Mouse (Mus musculus): Measurements from ENCODE around the gene Exosc1. TPM values are rescaled to one million over a fixed set of nuclear protein-coding genes. Genes with fewer than 3 reads are reported as not detected.

Gene Exosc1
- polyA plus RNA-seq, 1 experiment = 46.5 TPM

DNA sequence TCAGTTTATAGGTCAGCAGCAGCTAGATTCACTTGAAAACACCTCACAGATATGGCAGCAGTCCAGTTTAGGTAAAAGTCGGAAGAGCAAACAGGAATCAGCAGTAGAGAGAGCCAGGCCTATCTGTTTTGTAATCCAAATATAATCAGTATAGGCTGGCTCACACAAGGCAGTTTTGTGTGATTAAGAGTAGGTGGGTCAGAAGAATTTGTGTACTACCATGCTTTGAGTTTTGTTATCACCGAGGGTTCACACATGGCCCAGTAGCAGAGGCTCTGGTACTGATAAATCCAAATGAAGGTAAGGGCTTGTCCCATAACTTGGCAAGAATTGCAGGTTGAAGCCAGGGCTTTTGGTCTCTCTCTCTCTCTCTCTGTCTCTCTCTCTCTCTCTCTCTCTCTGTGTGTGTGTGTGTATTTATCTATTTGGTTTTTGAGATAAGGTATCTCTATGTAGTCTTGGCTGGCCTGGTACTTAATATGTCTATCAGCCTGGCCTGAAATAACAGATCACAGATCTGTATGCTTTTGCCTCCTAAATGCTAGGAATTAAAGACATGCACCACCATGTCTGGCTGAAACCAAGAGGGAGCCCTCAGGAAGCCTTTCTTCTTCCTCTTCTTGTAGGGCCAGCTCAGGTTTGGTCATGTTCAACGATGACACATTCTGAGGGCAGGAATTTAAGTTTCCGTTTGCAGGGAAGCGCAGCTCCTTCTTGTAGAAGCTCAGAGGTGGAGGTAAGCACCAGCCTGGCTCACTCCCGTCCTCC lies 26.7 kb downstream of the Exosc1 start:
- TF ChIP-seq MYOG (IDR thresholded peaks at IDR 0.05; ENCODE audit: control insufficient read depth, extremely low read depth, insufficient read length) (no peak), CTCF (IDR thresholded peaks at IDR 0.05; ENCODE audit: control insufficient read depth, insufficient read depth, insufficient read length) (no peak), MAX (IDR thresholded peaks at IDR 0.05) (no peak), CEBPB (IDR thresholded peaks at IDR 0.05; ENCODE audit: low read depth) (no peak), MYOD1 (IDR thresholded peaks at IDR 0.05; ENCODE audit: control insufficient read depth, insufficient read length, low read depth) (no peak), USF1 (IDR thresholded peaks at IDR 0.05; ENCODE audit: low read depth) (no peak), FOSL1 (IDR thresholded peaks at IDR 0.05; ENCODE audit: insufficient read depth, low read length, poor library complexity, severe bottlenecking) (no peak)
- no peak overlapping the region for H3K4me3 ChIP-seq (ENCODE audit: insufficient read depth, poor library complexity, severe bottlenecking)
- no peak overlapping the region for H3ac ChIP-seq (ENCODE audit: control insufficient read depth, insufficient read length, low read depth)
- H3K79me3 ChIP-seq (ENCODE audit: low read depth) = no peaks in the 10 kb centered on the region
- no peaks in the 10 kb centered on the region for H3K36me3 ChIP-seq (ENCODE audit: control insufficient read depth, insufficient read depth)
- H3K79me2 ChIP-seq (ENCODE audit: control insufficient read depth, insufficient read depth) = no peaks in the 10 kb centered on the region
- H3K27me3 ChIP-seq (ENCODE audit: control insufficient read depth, insufficient read depth, insufficient read length) = no peaks in the 10 kb centered on the region

DNA sequence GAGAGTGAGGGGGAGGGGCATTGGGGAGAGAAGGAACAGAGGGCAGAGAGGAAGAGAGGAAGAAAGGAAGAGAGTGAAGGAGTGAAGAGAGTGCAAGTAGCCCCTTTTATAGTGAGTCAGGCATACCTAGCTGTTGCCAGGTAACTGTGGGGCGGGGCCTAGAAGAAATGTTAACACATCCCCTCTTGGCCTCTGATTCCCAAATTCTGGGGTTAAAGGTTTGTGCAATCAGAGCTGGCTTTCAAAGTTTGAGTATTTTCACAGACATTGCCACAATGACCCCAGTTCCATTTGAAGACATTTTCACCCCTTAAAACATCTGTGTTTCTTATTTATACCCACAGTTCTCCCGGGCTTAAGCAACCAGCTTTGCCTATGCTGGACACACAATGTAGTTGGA lies 28.0 kb downstream of the Exosc1 start:
- H3K4me3 ChIP-seq (ENCODE audit: insufficient read depth, poor library complexity, severe bottlenecking) = no peak overlapping the region
- H3K79me3 ChIP-seq (ENCODE audit: low read depth) = no peaks in the 10 kb centered on the region
- H3K79me2 ChIP-seq (ENCODE audit: control insufficient read depth, insufficient read depth) = no peaks in the 10 kb centered on the region
- H3K27me3 ChIP-seq (ENCODE audit: control insufficient read depth, insufficient read depth, insufficient read length) = no peaks in the 10 kb centered on the region
- no peak for TF ChIP-seq USF1 (IDR thresholded peaks at IDR 0.05; ENCODE audit: low read depth)
- no peak for TF ChIP-seq FOSL1 (IDR thresholded peaks at IDR 0.05; ENCODE audit: insufficient read depth, low read length, poor library complexity, severe bottlenecking)
- no peak for TF ChIP-seq MYOD1 (IDR thresholded peaks at IDR 0.05; ENCODE audit: control insufficient read depth, insufficient read length, low read depth)
- TF ChIP-seq MAX (IDR thresholded peaks at IDR 0.05) = no peak
- no peak for TF ChIP-seq CTCF (IDR thresholded peaks at IDR 0.05; ENCODE audit: control insufficient read depth, insufficient read depth, insufficient read length)
- H3ac ChIP-seq (ENCODE audit: control insufficient read depth, insufficient read length, low read depth) = no peak overlapping the region
- no peaks in the 10 kb centered on the region for H3K36me3 ChIP-seq (ENCODE audit: control insufficient read depth, insufficient read depth)

GRCm38 (mm10) chr19:41902848-41903593 lies 30.2 kb downstream of the Exosc1 start:
- Histone ChIP-seq H3ac (ENCODE audit: control insufficient read depth, insufficient read length, low read depth) (no peak overlapping the region), H3K27me3 (ENCODE audit: control insufficient read depth, insufficient read depth, insufficient read length) (no peaks in the 10 kb centered on the region), H3K4me3 (ENCODE audit: insufficient read depth, poor library complexity, severe bottlenecking) (no peak overlapping the region), H3K79me2 (ENCODE audit: control insufficient read depth, insufficient read depth) (no peaks in the 10 kb centered on the region), H3K79me3 (ENCODE audit: low read depth) (no peaks in the 10 kb centered on the region), H3K36me3 (ENCODE audit: control insufficient read depth, insufficient read depth) (no peaks in the 10 kb centered on the region)
- TF ChIP-seq MYOG (IDR thresholded peaks at IDR 0.05; ENCODE audit: control insufficient read depth, extremely low read depth, insufficient read length) (no peak), MAX (IDR thresholded peaks at IDR 0.05) (no peak), USF1 (IDR thresholded peaks at IDR 0.05; ENCODE audit: low read depth) (no peak), FOSL1 (IDR thresholded peaks at IDR 0.05; ENCODE audit: insufficient read depth, low read length, poor library complexity, severe bottlenecking) (no peak), CTCF (IDR thresholded peaks at IDR 0.05; ENCODE audit: control insufficient read depth, insufficient read depth, insufficient read length) (no peak), CEBPB (IDR thresholded peaks at IDR 0.05; ENCODE audit: low read depth) (no peak), MYOD1 (IDR thresholded peaks at IDR 0.05; ENCODE audit: control insufficient read depth, insufficient read length, low read depth) (no peak)

- Histone ChIP-seq H3K79me3 (ENCODE audit: low read depth) (no peaks in the 10 kb centered on the region), H3K79me2 (ENCODE audit: control insufficient read depth, insufficient read depth) (no peaks in the 10 kb centered on the region), H3K4me3 (ENCODE audit: insufficient read depth, poor library complexity, severe bottlenecking) (no peak overlapping the region), H3K27me3 (ENCODE audit: control insufficient read depth, insufficient read depth, insufficient read length) (no peaks in the 10 kb centered on the region), H3ac (ENCODE audit: control insufficient read depth, insufficient read length, low read depth) (no peak overlapping the region), H3K36me3 (ENCODE audit: control insufficient read depth, insufficient read depth) (no peaks in the 10 kb centered on the region)
- TF ChIP-seq MAX (IDR thresholded peaks at IDR 0.05) = no peak
Measured at GRCm38 (mm10) chr19:41901696-41902095, 31.5 kb downstream of the Exosc1 start.

GRCm38 (mm10) chr19:41900495-41901090 lies 32.6 kb downstream of the Exosc1 start:
- no peaks in the 10 kb centered on the region for H3K27me3 ChIP-seq (ENCODE audit: control insufficient read depth, insufficient read depth, insufficient read length)
- TF ChIP-seq FOSL1 (IDR thresholded peaks at IDR 0.05; ENCODE audit: insufficient read depth, low read length, poor library complexity, severe bottlenecking) (no peak), MAX (IDR thresholded peaks at IDR 0.05) (no peak), MYOD1 (IDR thresholded peaks at IDR 0.05; ENCODE audit: control insufficient read depth, insufficient read length, low read depth) (no peak), USF1 (IDR thresholded peaks at IDR 0.05; ENCODE audit: low read depth) (no peak), MYOG (IDR thresholded peaks at IDR 0.05; ENCODE audit: control insufficient read depth, extremely low read depth, insufficient read length) (no peak), CTCF (IDR thresholded peaks at IDR 0.05; ENCODE audit: control insufficient read depth, insufficient read depth, insufficient read length) (no peak), CEBPB (IDR thresholded peaks at IDR 0.05; ENCODE audit: low read depth) (no peak)
- peaks cover 1% of the 10 kb centered on the region for H3K79me3 ChIP-seq (ENCODE audit: low read depth)
- H3K79me2 ChIP-seq (ENCODE audit: control insufficient read depth, insufficient read depth) = peaks cover 2% of the 10 kb centered on the region
- no peak overlapping the region for H3ac ChIP-seq (ENCODE audit: control insufficient read depth, insufficient read length, low read depth)
- no peak overlapping the region for H3K4me3 ChIP-seq (ENCODE audit: insufficient read depth, poor library complexity, severe bottlenecking)
- no peaks in the 10 kb centered on the region for H3K36me3 ChIP-seq (ENCODE audit: control insufficient read depth, insufficient read depth)
